Mouse (Mus musculus): ENCODE measurements around the gene Prr5l.

- TF ChIP-seq MYOG (IDR thresholded peaks at IDR 0.05; ENCODE audit: control insufficient read depth, extremely low read depth, insufficient read length) (no peak), CTCF (IDR thresholded peaks at IDR 0.05; ENCODE audit: control insufficient read depth, insufficient read depth, insufficient read length) (no peak), MAX (IDR thresholded peaks at IDR 0.05) (no peak), USF1 (IDR thresholded peaks at IDR 0.05; ENCODE audit: low read depth) (no peak)
These were observed 128.4 kb downstream of the Prr5l start for GRCm38 (mm10) chr2:101754428-101754827.
